Mouse (Mus musculus): ENCODE results near the gene BC029722.

BC029722 gene

DNA sequence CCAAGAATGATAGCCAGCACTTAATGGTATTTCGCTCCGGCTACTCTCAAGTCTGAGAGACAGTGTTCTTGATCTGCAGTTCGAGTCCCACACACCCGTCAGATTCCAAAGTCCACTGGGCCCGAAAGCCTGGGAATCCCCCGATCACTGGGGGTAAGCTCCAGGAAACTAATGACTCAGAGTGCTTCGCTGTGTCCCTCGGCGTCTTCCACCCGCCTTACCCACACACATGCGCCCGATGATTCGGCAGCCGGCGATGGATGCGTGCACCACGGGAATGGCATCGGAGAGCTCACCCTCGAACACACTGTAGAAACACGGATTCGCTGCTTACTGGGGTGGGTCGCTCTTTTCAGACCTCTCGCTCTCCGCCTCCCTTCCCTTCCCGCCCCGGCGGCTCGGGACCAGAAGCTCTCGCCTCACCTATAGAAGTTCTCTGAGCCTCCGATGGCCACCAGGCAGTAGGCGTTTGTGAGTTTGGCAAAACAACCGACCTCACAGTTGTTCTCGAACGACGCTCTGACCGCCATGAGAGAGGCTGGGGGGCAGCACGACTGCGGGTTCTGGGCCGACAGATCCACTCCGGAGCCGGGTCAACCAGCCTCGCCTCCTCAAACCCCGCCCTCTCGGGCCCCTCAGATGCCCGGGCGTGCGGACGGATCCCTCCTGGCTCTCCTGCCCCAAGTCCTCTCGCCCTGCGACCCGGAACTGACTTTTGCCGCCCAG, 6.8 kb upstream of the BC029722 start:
- Histone ChIP-seq H3K36me3 (ENCODE audit: insufficient read depth, low read length) (peaks cover 37% of the 10 kb centered on the region), H3K4me3 (replicated peaks; ENCODE audit: low read length) (peak overlapping the region; percentile 95), H3K27me3 (ENCODE audit: insufficient read depth, low read length) (no peaks in the 10 kb centered on the region), H3K9me3 (ENCODE audit: low read length) (no peaks in the 10 kb centered on the region), H3K4me1 (replicated peaks; ENCODE audit: low read depth, low read length) (peaks cover 50% of the 10 kb centered on the region)
- TF ChIP-seq CTCF (conservative IDR thresholded peaks at IDR 0.05; ENCODE audit: low read length): no peak
- TF ChIP-seq NANOG (IDR thresholded peaks at IDR 0.05; ENCODE audit: borderline replicate concordance, low read length): no peak
- TF ChIP-seq POU5F1 (IDR thresholded peaks at IDR 0.05; ENCODE audit: borderline replicate concordance, low read length): no peak

- Histone ChIP-seq H3K36me3 (ENCODE audit: insufficient read depth, low read length) (peaks cover 55% of the 10 kb centered on the region), H3K4me3 (replicated peaks; ENCODE audit: low read length) (no peak overlapping the region), H3K4me1 (replicated peaks; ENCODE audit: low read depth, low read length) (peaks cover 68% of the 10 kb centered on the region), H3K27me3 (ENCODE audit: insufficient read depth, low read length) (no peaks in the 10 kb centered on the region), H3K9me3 (ENCODE audit: low read length) (no peaks in the 10 kb centered on the region)
- TF ChIP-seq CTCF (conservative IDR thresholded peaks at IDR 0.05; ENCODE audit: low read length) (no peak), POU5F1 (IDR thresholded peaks at IDR 0.05; ENCODE audit: borderline replicate concordance, low read length) (no peak), NANOG (IDR thresholded peaks at IDR 0.05; ENCODE audit: borderline replicate concordance, low read length) (no peak)
These were observed 4.5 kb upstream of the BC029722 start for GRCm38 (mm10) chr2:155823722-155824121.

GRCm38 (mm10) chr2:155820779-155821178, 1.6 kb upstream of the BC029722 start:
- H3K27me3 ChIP-seq (ENCODE audit: insufficient read depth, low read length): no peaks in the 10 kb centered on the region
- peaks cover 62% of the 10 kb centered on the region for H3K36me3 ChIP-seq (ENCODE audit: insufficient read depth, low read length)
- H3K9me3 ChIP-seq (ENCODE audit: low read length): no peaks in the 10 kb centered on the region
- TF ChIP-seq NANOG (IDR thresholded peaks at IDR 0.05; ENCODE audit: borderline replicate concordance, low read length): no peak
- H3K4me1 ChIP-seq (replicated peaks; ENCODE audit: low read depth, low read length): peaks cover 71% of the 10 kb centered on the region
- no peak overlapping the region for H3K4me3 ChIP-seq (replicated peaks; ENCODE audit: low read length)

GRCm38 (mm10) chr2:155819449-155820251, 424 bp upstream of the BC029722 start:
- no peaks in the 10 kb centered on the region for H3K27me3 ChIP-seq (ENCODE audit: insufficient read depth, low read length)
- peaks cover 63% of the 10 kb centered on the region for H3K4me1 ChIP-seq (replicated peaks; ENCODE audit: low read depth, low read length)
- peak overlapping the region; percentile 90; the same call in 1 of the 2 replicates for H3K4me3 ChIP-seq (replicated peaks; ENCODE audit: low read length)
- no peaks in the 10 kb centered on the region for H3K9me3 ChIP-seq (ENCODE audit: low read length)
- no peak for TF ChIP-seq NANOG (IDR thresholded peaks at IDR 0.05; ENCODE audit: borderline replicate concordance, low read length)
- TF ChIP-seq CTCF (conservative IDR thresholded peaks at IDR 0.05; ENCODE audit: low read length): no peak
- no peak for TF ChIP-seq POU5F1 (IDR thresholded peaks at IDR 0.05; ENCODE audit: borderline replicate concordance, low read length)
- H3K36me3 ChIP-seq (ENCODE audit: insufficient read depth, low read length): peaks cover 57% of the 10 kb centered on the region

GRCm38 (mm10) chr2:155818596-155819391, 432 bp downstream of the BC029722 start:
- peaks cover 62% of the 10 kb centered on the region for H3K4me1 ChIP-seq (replicated peaks; ENCODE audit: low read depth, low read length)
- no peaks in the 10 kb centered on the region for H3K9me3 ChIP-seq (ENCODE audit: low read length)
- TF ChIP-seq CTCF (conservative IDR thresholded peaks at IDR 0.05; ENCODE audit: low read length) (no peak), POU5F1 (IDR thresholded peaks at IDR 0.05; ENCODE audit: borderline replicate concordance, low read length) (no peak), NANOG (IDR thresholded peaks at IDR 0.05; ENCODE audit: borderline replicate concordance, low read length) (no peak)
- peak overlapping the region; percentile 90 for H3K4me3 ChIP-seq (replicated peaks; ENCODE audit: low read length)
- no peaks in the 10 kb centered on the region for H3K27me3 ChIP-seq (ENCODE audit: insufficient read depth, low read length)
- H3K36me3 ChIP-seq (ENCODE audit: insufficient read depth, low read length): peaks cover 52% of the 10 kb centered on the region

GRCm38 (mm10) chr2:155817301-155818245, 1.7 kb downstream of the BC029722 start:
- Histone ChIP-seq H3K4me1 (replicated peaks; ENCODE audit: low read depth, low read length) (peaks cover 56% of the 10 kb centered on the region), H3K9me3 (ENCODE audit: low read length) (no peaks in the 10 kb centered on the region), H3K4me3 (replicated peaks; ENCODE audit: low read length) (peak overlapping the region; percentile 90), H3K27me3 (ENCODE audit: insufficient read depth, low read length) (no peaks in the 10 kb centered on the region), H3K36me3 (ENCODE audit: insufficient read depth, low read length) (peaks cover 40% of the 10 kb centered on the region)
- no peak for TF ChIP-seq POU5F1 (IDR thresholded peaks at IDR 0.05; ENCODE audit: borderline replicate concordance, low read length)
- TF ChIP-seq CTCF (conservative IDR thresholded peaks at IDR 0.05; ENCODE audit: low read length): no peak
- TF ChIP-seq NANOG (IDR thresholded peaks at IDR 0.05; ENCODE audit: borderline replicate concordance, low read length): no peak

DNA sequence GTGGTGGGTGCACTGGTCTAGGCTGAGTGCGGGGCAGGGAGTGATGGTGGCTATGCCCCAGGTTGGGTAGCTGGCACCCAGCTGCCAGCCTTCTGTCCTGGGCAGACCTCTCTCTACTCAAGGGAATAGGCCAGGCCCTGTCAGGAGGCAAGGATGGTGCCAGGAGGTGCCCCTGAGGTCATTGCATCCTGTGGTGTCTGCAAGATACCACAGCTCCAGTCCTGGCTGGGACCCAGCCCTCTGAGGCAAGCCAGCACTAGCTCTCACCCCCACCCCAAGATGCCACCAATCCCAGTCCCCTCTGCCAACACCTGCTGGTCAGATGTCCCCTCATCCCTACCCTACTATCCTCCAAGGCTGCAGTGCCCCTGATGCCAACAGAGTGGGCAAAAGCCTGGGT, 3.0 kb downstream of the BC029722 start:
- TF ChIP-seq POU5F1 (IDR thresholded peaks at IDR 0.05; ENCODE audit: borderline replicate concordance, low read length) (no peak), NANOG (IDR thresholded peaks at IDR 0.05; ENCODE audit: borderline replicate concordance, low read length) (no peak), CTCF (conservative IDR thresholded peaks at IDR 0.05; ENCODE audit: low read length) (no peak)
- Histone ChIP-seq H3K4me3 (replicated peaks; ENCODE audit: low read length) (no peak overlapping the region), H3K27me3 (ENCODE audit: insufficient read depth, low read length) (no peaks in the 10 kb centered on the region), H3K36me3 (ENCODE audit: insufficient read depth, low read length) (peaks cover 26% of the 10 kb centered on the region), H3K9me3 (ENCODE audit: low read length) (no peaks in the 10 kb centered on the region), H3K4me1 (replicated peaks; ENCODE audit: low read depth, low read length) (peaks cover 56% of the 10 kb centered on the region)

All from E14TG2a.4 (cell line).